Mouse (Mus musculus): ENCODE data around the gene Maob. TPM values are rescaled to one million over a fixed set of nuclear protein-coding genes. Genes with fewer than 3 reads are reported as not detected.

The Maob gene
- polyA plus RNA-seq (2015; fragmentation: Nextera tagmentation; extraction: Ambion mirVana), result 38.1 and 42.8 TPM in 2 replicates

GRCm38 (mm10) chrX:16817261-16817769 is at the start of gene Maob:
Gene Maob (minus strand): TSS chrX:16817366.
- Histone ChIP-seq H3K9me3 (no peaks in the 10 kb centered on the region), H3K4me3 (replicated peaks) (peak within 1 kb of the TSS; percentile 26), H3K27me3 (replicated peaks) (no peaks in the 10 kb centered on the region), H3K27ac (no peak within 1 kb of the TSS), H3K4me1 (no peaks in the 10 kb centered on the region), H3K9ac (no peak within 1 kb of the TSS), H3K36me3 (no peaks in the 10 kb centered on the region), H3K4me2 (peak within 1 kb of the TSS; percentile 47)
- ATAC-seq (ENCODE audit: insufficient read depth, low FRiP score, low read depth), result peak; percentile 50; the same call in 1 of the 2 replicates
- 27% methylated on average over 18 of the region's 18 CpGs for WGBS

GRCm38 (mm10) chrX:16860244-16860643 is 43.1 kb upstream of the Maob start:
- H3K9me3 ChIP-seq, result no peaks in the 10 kb centered on the region
- no peaks in the 10 kb centered on the region for H3K27me3 ChIP-seq (replicated peaks)
- ATAC-seq (ENCODE audit: insufficient read depth, low FRiP score, low read depth), result no peak
- no peak overlapping the region for H3K4me2 ChIP-seq
- H3K36me3 ChIP-seq, result no peaks in the 10 kb centered on the region
- no peaks in the 10 kb centered on the region for H3K4me1 ChIP-seq
- H3K9ac ChIP-seq, result no peak overlapping the region
- no peak overlapping the region for H3K4me3 ChIP-seq (replicated peaks)
- H3K27ac ChIP-seq, result no peak overlapping the region

GRCm38 (mm10) chrX:16846034-16846433 is 28.9 kb upstream of the Maob start:
- no peaks in the 10 kb centered on the region for H3K36me3 ChIP-seq
- no peak overlapping the region for H3K4me2 ChIP-seq
- no peak overlapping the region for H3K4me3 ChIP-seq (replicated peaks)
- no peaks in the 10 kb centered on the region for H3K4me1 ChIP-seq
- no peak overlapping the region for H3K27ac ChIP-seq
- no peaks in the 10 kb centered on the region for H3K27me3 ChIP-seq (replicated peaks)
- WGBS, result 69% methylated on average over 2 of the region's 2 CpGs
- H3K9ac ChIP-seq, result no peak overlapping the region
- no peaks in the 10 kb centered on the region for H3K9me3 ChIP-seq
- ATAC-seq (ENCODE audit: insufficient read depth, low FRiP score, low read depth), result no peak

GRCm38 (mm10) chrX:16841443-16841842 is 24.3 kb upstream of the Maob start:
- H3K4me3 ChIP-seq (replicated peaks), result no peak overlapping the region
- no peak overlapping the region for H3K4me2 ChIP-seq
- H3K9me3 ChIP-seq, result no peaks in the 10 kb centered on the region
- H3K27me3 ChIP-seq (replicated peaks), result no peaks in the 10 kb centered on the region
- no peak overlapping the region for H3K9ac ChIP-seq
- H3K4me1 ChIP-seq, result no peaks in the 10 kb centered on the region
- no peak overlapping the region for H3K27ac ChIP-seq
- ATAC-seq (ENCODE audit: insufficient read depth, low FRiP score, low read depth), result no peak
- H3K36me3 ChIP-seq, result no peaks in the 10 kb centered on the region
- 58% methylated on average over 2 of the region's 2 CpGs for WGBS

GRCm38 (mm10) chrX:16837293-16837692 is 20.1 kb upstream of the Maob start:
- no peak overlapping the region for H3K27ac ChIP-seq
- no peaks in the 10 kb centered on the region for H3K27me3 ChIP-seq (replicated peaks)
- H3K4me3 ChIP-seq (replicated peaks), result no peak overlapping the region
- no peak overlapping the region for H3K4me2 ChIP-seq
- no peaks in the 10 kb centered on the region for H3K4me1 ChIP-seq
- H3K36me3 ChIP-seq, result no peaks in the 10 kb centered on the region
- 83% methylated on average over 1 of the region's 1 CpGs for WGBS
- no peak for ATAC-seq (ENCODE audit: insufficient read depth, low FRiP score, low read depth)
- no peaks in the 10 kb centered on the region for H3K9me3 ChIP-seq
- H3K9ac ChIP-seq, result no peak overlapping the region

GRCm38 (mm10) chrX:16836488-16837082 is 19.4 kb upstream of the Maob start:
- Histone ChIP-seq H3K27me3 (replicated peaks) (no peaks in the 10 kb centered on the region), H3K4me1 (no peaks in the 10 kb centered on the region), H3K9ac (no peak overlapping the region), H3K36me3 (no peaks in the 10 kb centered on the region), H3K4me2 (no peak overlapping the region), H3K4me3 (replicated peaks) (no peak overlapping the region), H3K9me3 (no peaks in the 10 kb centered on the region), H3K27ac (no peak overlapping the region)
- no peak for ATAC-seq (ENCODE audit: insufficient read depth, low FRiP score, low read depth)

- ATAC-seq (ENCODE audit: insufficient read depth, low FRiP score, low read depth), result no peak
- 86% methylated on average over 1 of the region's 1 CpGs for WGBS
- Histone ChIP-seq H3K27ac (no peak overlapping the region), H3K9ac (no peak overlapping the region), H3K9me3 (no peaks in the 10 kb centered on the region), H3K36me3 (no peaks in the 10 kb centered on the region), H3K4me2 (no peak overlapping the region), H3K4me1 (no peaks in the 10 kb centered on the region), H3K4me3 (replicated peaks) (no peak overlapping the region), H3K27me3 (replicated peaks) (no peaks in the 10 kb centered on the region)
Measured at GRCm38 (mm10) chrX:16826028-16826427, 8.9 kb upstream of the Maob start.

GRCm38 (mm10) chrX:16815965-16816364 is 1.2 kb downstream of the Maob start:
- Histone ChIP-seq H3K27ac (no peak overlapping the region), H3K4me1 (no peaks in the 10 kb centered on the region), H3K27me3 (replicated peaks) (no peaks in the 10 kb centered on the region), H3K36me3 (no peaks in the 10 kb centered on the region), H3K9me3 (no peaks in the 10 kb centered on the region), H3K4me2 (no peak overlapping the region), H3K9ac (no peak overlapping the region), H3K4me3 (replicated peaks) (no peak overlapping the region)
- 87% methylated on average over 3 of the region's 3 CpGs for whole genome bisulfite sequencing
- ATAC-seq (ENCODE audit: insufficient read depth, low FRiP score, low read depth), result no peak

- no peaks in the 10 kb centered on the region for H3K36me3 ChIP-seq
- no peak overlapping the region for H3K9ac ChIP-seq
- WGBS, result 48% methylated on average over 3 of the region's 3 CpGs
- H3K9me3 ChIP-seq, result no peaks in the 10 kb centered on the region
- no peak overlapping the region for H3K4me3 ChIP-seq (replicated peaks)
- H3K4me1 ChIP-seq, result no peaks in the 10 kb centered on the region
- ATAC-seq (ENCODE audit: insufficient read depth, low FRiP score, low read depth), result no peak
- no peaks in the 10 kb centered on the region for H3K27me3 ChIP-seq (replicated peaks)
- no peak overlapping the region for H3K4me2 ChIP-seq
- no peak overlapping the region for H3K27ac ChIP-seq
Measured at GRCm38 (mm10) chrX:16812080-16812479, 5.1 kb downstream of the Maob start.

- Histone ChIP-seq H3K9ac (no peak overlapping the region), H3K27ac (no peak overlapping the region), H3K4me3 (replicated peaks) (no peak overlapping the region), H3K27me3 (replicated peaks) (no peaks in the 10 kb centered on the region), H3K4me1 (no peaks in the 10 kb centered on the region), H3K36me3 (no peaks in the 10 kb centered on the region), H3K9me3 (no peaks in the 10 kb centered on the region), H3K4me2 (no peak overlapping the region)
- WGBS, result 70% methylated on average over 1 of the region's 1 CpGs
- no peak for ATAC-seq (ENCODE audit: insufficient read depth, low FRiP score, low read depth)
Measured at GRCm38 (mm10) chrX:16767453-16767852, 49.7 kb downstream of the Maob start.

GRCm38 (mm10) chrX:16766156-16766555 is 51.0 kb downstream of the Maob start:
- H3K9me3 ChIP-seq, result no peaks in the 10 kb centered on the region
- H3K36me3 ChIP-seq, result no peaks in the 10 kb centered on the region
- WGBS, result 59% methylated on average over 4 of the region's 4 CpGs
- H3K27me3 ChIP-seq (replicated peaks), result no peaks in the 10 kb centered on the region
- ATAC-seq (ENCODE audit: insufficient read depth, low FRiP score, low read depth), result no peak
- H3K4me2 ChIP-seq, result no peak overlapping the region
- H3K4me3 ChIP-seq (replicated peaks), result no peak overlapping the region
- no peak overlapping the region for H3K27ac ChIP-seq
- H3K4me1 ChIP-seq, result no peaks in the 10 kb centered on the region
- no peak overlapping the region for H3K9ac ChIP-seq

GRCm38 (mm10) chrX:16761430-16761829 is 55.7 kb downstream of the Maob start:
- Histone ChIP-seq H3K4me3 (replicated peaks) (no peak overlapping the region), H3K4me1 (no peaks in the 10 kb centered on the region), H3K4me2 (no peak overlapping the region), H3K9ac (no peak overlapping the region), H3K36me3 (no peaks in the 10 kb centered on the region), H3K27me3 (replicated peaks) (no peaks in the 10 kb centered on the region), H3K9me3 (no peaks in the 10 kb centered on the region), H3K27ac (no peak overlapping the region)
- 36% methylated on average over 3 of the region's 3 CpGs for WGBS
- ATAC-seq (ENCODE audit: insufficient read depth, low FRiP score, low read depth), result peak; percentile 50; the same call in 1 of the 2 replicates

GRCm38 (mm10) chrX:16754761-16755160 is 62.4 kb downstream of the Maob start:
- Histone ChIP-seq H3K36me3 (no peaks in the 10 kb centered on the region), H3K4me1 (no peaks in the 10 kb centered on the region), H3K27me3 (replicated peaks) (no peaks in the 10 kb centered on the region), H3K27ac (no peak overlapping the region), H3K9ac (no peak overlapping the region), H3K4me2 (no peak overlapping the region), H3K9me3 (no peaks in the 10 kb centered on the region), H3K4me3 (replicated peaks) (no peak overlapping the region)
- no peak for ATAC-seq (ENCODE audit: insufficient read depth, low FRiP score, low read depth)
